Mouse (Mus musculus) right cerebral cortex, adult 2 months (tissue): Measurements from ENCODE around the gene Ccdc181.
"Not testable (repeated sequence)": the region's sequence is repeated elsewhere in the genome, so short reads cannot be mapped to it uniquely, and the experiment has no call there.

Source experiments
- DNase-seq, 2 experiments: peaks; one replicate each; pipeline ENCODE4 v3.0.0; 2021 to 2022; ENCODE audit warnings: low spot score in 2 of 2

Ccdc181 gene

DNA sequence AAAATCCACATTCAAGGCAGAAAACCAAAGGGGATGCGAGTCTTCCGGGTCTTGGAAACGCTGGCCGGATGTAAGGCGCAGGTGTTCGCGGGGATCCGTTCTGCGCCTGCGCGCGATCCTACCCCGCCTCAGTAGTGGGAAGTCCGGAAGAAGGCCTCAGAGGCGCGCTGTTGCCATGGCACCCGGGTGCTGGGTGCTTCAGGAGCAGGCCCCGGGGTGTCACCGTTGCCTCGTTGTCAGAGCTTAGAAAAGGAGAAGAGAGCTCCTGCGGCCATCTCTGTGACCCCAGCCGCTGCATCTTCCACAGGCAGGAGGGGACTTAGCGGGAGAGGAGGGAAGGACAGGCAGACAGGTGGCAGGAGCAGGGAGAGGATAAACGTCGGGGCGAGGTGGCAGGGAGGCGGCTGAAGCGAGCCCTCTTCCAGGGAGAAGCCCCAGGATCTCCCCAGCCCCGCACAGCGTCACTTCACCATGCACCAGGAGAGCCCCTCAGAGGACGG lies at the start of gene Ccdc181:
TSS of gene Ccdc181 (plus strand) at position 131 of the 500 bp plus-strand sequence.
- DNase-seq: peak; percentile 95 to 96

DNA sequence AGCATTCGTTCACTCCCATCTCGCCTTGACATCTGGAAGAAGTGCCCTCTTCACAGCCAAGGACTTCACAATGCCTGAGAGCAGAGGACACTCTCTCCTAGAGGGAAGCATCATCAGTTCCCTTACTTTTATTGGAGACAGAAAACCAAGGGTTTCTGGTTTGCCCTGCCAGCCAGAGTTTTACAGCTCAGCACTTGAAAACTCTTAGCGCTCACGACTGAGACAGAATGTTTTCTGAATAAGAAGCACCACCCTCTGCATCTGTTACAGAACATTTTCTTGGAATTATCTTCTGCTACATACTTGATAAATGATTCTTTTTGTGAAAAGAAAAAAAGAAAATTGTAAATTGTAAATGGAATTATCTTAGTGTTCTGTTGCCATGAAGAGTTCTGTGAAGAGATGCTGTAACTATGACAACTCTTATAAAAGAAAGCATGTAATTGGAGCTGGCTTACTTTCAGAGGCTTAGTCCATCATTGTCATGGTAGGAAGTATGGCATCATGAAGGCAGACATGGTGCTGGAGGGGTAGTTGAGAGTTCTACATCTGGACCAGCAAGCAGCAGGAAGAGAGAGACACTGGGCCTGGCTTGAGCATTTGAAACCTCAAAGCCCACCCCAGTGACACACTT lies 43.3 kb upstream of the Ccdc181 start:
- not testable (repeated sequence) for DNase-seq

DNA sequence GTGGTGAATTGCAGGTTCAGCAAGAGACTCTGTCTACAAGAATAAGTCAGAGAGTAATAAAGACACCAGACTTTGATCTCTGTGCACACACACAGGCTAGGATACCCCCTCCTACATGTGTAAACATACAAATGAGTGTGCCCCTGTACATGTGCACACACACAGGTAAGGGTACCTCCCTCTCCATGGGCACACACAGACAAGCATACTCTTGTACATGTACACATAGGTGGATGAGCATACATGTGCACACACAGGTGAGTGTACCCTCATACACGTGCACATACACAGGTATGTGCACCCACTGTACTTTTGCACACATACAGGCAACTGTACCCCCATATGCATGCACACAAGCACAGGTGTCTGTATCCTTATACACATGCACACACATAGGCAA lies 41.9 kb upstream of the Ccdc181 start:
- no peak for DNase-seq

DNA sequence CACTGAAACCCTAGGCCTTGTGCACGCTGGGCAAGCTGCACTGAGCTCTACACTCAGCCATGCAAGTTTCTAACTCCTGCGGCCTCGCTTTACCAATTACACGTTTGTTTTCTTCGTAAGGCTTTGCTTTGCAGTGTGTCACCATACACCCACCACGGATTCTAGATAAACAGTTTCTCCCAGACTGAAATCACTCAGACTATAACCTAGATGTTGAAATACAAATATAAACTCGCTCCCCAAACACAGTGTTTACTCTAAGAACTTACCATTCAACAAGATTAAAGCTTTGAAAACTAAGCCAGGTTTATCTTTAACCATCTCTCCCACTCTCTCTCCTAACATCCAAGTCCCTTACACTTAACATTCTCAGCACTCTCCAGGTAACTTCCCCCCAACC lies 40.3 kb upstream of the Ccdc181 start:
- DNase-seq: no peak

DNA sequence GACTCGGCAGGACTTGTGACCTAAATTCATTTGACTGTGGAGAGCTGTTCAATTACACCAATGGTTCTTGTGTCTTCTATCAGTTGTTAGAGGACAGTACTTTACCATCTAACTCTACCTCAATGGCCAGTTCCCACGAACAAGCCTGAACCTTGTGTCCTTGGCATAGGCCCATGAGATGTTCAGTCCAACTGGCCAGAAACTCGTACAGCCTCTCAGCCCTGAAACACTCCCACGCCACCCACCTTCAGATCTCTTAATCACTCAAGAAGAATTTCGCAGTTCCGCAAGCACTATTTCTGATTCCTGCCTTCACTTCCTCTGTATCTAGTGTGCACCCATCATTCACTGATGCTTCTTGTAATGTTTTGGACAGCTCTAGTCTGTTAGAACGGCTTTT lies 39.3 kb upstream of the Ccdc181 start:
- no peak for DNase-seq

DNA sequence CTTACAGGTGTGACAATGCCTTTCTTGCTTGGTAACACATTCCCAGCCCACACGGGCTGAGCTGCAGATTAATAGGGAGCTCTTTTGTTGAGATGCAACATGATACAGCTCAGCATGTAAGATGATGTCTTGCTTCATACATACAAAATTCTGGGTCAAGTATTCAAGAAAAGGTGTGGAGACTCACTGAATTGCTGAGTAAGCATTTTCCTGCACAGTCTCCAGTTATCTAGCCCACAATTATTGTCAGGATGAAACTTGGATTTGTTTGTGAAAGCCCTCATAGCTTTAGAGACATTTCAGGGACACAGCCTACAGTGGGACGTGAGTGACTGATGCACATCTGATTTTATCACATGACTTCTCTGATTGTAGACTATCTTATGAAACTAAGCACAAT lies 33.9 kb upstream of the Ccdc181 start:
- no peak for DNase-seq

DNA sequence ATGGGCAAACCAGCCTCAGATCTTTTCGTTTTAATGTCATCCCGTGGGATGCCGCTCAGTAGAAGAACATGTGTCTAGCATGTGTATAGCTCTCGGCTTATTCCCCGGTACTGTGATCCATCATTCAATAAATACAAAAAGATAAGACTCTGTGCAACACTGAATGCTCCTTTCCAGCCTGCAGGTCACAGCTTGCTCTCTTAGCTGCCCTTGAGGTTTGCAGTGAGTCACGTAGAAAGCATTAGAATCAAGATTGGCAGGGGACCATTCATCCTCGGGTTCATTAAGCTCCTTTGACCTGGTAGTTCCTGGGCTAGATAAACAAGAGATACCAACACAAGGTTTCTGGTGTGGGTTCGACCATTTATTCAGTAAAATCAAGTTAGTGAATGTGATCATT lies 32.6 kb upstream of the Ccdc181 start:
- DNase-seq: no peak

DNA sequence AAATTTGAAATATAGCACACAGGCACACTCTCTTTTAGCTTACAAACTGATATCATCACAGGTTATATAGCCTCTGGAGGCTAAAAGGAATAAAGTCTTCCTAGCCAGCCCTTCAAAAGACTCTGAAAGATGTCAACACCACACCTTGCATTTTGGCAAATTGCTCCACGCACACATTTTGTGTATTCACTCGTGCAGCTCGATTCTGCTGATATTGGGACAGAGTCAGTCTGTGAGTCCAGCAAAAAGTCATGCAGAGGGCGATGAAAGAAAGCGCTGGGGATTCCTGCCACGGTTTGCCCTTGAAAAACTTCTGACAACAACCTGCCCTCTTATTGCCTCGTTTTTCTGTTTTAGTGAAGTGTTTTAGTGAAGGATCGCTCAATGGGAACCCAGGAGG lies 27.9 kb upstream of the Ccdc181 start:
- no peak for DNase-seq

DNA sequence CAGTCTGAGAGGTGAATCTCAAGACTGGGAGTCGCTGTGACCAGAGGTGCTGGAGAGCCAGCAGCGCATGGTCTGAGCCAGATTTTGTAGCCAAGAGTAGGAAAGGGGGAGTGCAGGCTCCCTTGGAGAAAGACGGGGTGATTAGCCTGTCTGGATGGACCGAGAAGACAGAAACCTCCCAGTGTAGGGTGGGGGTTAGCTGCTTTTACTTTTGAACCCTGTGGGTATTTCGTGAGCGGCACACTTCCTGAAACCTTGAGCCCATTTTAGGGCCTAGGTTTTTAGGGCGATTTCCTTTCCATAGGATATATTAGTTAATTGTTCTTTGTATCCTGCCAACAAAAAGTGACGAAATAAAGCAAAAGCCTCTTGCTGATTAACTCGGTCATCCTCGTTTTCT lies 27.4 kb upstream of the Ccdc181 start:
- DNase-seq: no peak

DNA sequence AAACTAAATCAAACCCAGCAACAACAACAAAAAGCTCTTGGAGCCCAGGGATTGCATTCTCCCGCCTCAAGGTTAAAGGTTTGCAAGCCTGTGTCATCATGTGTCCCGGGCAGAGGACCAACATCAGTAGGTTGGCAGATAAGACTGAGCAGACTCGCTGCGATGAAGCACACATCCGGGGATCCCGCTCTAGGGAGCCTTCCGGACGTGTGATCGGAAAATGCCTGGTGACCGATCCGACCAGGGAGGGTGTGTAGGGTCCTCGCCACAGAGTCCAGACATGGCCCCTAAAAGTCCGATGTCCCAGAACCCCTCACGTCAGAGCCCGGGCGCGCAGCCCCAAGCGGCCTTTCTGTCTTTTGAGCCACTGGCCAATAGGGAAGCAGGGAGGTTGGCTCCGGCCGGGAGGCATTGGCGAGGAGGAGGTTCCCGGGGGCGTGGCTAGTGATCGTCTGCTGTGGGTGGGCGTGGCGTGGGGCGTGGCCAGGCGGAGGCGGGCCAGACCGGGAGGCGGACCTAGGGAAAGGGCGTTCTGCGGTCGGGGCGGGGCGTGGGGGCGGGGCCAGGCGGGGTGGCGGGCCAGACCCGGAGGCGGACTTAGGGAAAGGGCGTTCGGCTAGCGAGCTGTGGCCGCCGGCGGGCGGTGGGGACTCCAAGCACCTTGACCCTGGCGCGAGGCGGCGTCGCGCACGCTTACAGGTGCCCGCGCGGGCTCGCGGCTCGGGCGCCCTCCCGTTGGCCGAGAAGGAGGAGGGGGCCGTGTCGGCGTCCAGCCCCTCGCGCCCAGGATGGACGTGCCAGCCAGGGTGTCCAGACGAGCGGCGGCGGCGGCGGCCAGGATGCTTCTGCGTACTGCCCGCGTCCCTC lies 26.7 kb upstream of the Ccdc181 start, which contains the start of gene Slc19a2:
TSS of gene Slc19a2 (plus strand) at position 582 of the 867 bp plus-strand sequence.
- DNase-seq: peak; percentile 95 to 97

DNA sequence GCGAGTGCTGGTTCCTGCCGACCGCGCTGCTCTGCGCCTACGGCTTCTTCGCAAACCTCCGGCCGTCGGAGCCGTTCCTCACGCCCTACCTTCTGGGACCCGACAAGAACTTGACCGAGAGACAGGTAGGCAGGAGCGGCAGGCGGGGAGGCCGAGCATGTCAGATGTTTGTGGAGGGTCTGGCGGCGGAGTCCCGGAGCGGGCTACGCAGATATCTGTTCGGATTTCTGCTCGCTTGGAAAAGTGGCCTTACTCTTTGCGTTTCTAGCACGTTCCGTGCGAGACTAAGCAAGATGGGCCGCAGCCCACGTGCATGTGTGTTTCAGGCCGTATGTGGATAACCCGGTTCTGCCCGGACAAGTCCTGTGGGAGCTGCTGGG lies 26.1 kb upstream of the Ccdc181 start:
- no peak for DNase-seq

DNA sequence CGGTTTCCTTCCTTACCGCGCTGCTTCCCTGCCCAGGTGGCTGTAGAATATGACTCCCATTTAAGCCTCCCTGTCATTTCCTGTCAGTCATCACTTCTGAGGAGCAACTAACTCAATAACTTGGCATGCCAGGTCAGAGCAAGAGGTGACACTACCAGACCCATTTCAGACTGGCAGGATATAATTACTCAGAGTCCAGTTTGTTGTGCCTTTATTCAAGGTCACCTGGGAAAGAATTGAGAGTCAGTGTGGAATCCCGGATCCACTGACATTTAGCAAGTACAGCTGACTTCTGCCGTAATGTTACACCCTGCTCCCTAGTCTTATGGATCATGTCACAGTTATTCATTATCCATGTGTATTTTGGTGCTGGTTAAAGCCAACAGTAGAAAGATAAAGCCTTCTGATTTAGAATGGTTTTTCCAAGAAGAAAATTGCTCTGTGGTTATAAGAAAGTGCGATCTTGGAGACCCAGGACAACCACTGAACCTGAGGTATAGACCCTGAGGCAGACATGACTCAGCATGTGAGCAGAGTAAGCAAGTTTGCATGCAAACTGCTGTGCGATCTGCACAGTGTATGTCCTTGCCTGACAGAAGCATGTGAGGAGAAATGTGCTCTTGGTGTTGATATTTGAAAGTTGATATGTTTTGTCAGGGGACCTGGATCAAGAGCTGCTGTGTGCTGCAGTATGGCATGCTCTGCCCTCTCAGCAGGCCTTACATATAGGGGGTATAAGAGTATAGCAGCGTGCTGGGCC lies 24.8 kb upstream of the Ccdc181 start:
- DNase-seq: peak in 1 of 2 experiments; percentile 31

DNA sequence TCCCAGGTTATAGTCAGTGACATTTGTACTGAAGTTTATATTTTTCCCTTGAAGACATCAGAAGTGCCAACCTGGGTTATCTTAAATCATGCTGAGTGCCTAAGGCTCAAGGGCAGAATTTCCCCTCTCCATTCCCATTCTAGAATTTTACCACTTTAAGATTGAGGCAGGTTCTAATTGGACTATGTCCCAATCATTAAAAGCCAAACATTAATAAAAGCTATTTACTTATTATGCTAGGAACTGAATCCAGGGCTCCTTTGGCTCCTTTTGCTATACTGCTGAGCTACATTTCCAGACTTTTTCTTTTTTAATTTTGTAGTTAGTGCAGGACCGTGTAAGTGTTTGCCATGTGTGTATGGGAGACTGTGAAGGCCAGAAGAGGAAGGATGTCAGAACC lies 23.9 kb upstream of the Ccdc181 start:
- no peak for DNase-seq

DNA sequence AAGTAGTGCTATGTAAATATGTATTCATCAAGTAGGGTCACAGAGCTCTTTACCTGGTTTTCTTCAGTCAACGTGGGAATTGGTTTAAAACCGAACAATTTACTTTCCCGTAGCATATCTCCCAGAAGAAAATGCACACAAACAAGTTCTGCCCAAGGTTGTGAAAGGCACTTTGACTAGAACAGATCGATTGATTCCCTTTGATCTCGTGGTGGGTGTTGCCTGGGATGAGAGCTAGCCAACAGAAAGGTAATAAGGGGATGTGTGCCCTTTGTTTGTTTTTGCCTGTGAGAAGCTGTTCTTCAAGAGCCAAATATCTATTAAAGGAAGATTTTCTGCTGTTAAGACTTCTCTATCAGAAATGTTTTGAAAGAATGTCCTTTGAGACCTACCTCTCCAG lies 22.8 kb upstream of the Ccdc181 start:
- DNase-seq: no peak

DNA sequence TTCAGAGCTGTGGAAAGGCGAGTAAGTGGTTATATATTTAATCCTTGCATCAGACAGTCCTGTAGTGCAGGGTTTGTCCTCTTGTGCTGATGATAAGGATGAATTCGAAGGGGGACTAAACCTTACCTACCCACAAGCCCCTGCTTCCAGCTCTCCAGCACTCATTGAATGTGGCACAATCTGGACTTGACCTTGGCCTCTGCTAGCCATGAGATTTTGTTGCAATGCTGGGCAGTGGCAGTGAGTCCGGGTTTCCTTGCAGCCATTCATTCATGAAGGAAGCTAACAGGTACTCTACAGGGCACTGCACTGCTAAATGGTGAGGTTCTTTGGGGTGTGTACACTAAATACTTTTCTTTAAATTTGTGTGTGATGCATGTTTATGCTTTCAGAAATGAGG lies 20.5 kb upstream of the Ccdc181 start:
- DNase-seq: no peak

DNA sequence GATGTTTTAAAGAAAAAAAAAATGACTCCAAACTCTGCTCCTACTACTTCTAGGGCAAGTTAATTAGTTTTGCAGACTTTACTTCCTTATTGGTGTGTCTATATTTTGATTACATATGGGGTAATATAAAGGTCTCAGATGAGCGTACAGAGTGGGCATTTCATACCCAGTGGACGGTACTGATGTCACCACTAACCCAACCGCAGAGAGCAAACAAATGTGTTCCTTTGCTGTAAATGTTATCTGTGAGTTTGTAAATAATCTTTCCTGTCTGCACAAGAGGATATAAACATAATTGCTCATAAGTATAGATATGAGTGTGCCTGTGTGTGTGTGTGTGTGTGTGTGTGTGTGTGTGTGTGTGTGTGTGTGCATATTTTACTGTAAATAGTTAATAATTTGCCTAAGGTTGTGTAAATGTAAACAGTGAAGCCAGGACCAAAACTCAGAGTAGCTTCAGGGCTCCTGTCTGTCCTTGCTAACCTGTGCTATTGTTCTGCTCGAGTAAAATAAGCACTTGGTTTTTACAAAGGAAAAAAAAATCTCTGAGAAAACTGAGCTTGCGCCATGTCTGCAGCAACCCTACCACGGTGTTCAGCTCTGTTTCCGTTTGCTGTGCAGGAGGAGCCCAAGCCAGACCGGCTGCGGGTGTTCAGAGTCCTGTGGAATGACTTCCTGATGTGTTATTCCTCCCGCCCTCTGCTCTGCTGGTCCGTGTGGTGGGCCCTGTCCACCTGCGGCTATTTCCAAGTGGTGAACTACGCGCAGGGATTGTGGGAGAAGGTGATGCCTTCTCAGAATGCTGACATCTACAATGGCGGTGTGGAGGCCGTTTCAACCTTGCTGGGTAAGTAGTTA lies 15.0 kb upstream of the Ccdc181 start:
- no peak for DNase-seq

DNA sequence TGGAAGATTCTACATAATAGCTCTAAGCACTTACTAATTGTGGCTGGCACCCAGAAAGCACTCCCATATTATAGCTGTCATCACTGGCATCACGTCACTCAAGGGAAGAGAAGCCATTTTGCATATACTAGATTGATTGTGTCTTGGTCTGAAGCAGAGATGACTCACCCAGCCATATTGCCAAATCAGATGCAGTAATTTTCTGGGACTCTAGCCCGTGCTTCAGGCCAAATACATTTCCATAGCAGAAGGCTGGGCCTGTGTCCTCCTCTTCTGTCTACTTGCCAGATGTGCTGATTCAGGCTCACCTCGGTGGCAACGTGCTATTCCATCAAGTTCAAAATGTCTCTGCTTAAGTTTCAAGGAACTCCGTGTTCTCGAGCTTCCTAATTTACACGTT lies 13.8 kb upstream of the Ccdc181 start:
- DNase-seq: peak in 1 of 2 experiments; percentile 21

DNA sequence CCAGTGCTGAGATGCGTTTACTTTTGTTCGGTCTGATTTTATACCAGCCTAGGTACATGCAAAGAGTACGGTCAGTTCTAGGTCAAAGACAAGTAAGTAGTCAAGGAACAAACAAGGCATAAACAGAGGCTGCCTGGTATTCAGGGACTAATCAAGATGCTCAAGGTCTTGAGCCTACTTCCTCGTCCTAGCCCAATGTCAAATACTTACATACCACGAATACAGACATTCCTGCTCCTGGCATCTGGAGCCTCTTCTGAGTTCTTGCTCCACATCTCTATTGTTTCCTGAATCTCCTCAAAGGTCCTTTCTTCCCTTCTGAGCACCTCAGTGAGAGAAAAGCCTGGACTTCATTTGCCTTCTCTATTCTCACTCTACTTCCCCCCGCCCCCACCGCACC lies 4.4 kb upstream of the Ccdc181 start:
- DNase-seq: no peak

DNA sequence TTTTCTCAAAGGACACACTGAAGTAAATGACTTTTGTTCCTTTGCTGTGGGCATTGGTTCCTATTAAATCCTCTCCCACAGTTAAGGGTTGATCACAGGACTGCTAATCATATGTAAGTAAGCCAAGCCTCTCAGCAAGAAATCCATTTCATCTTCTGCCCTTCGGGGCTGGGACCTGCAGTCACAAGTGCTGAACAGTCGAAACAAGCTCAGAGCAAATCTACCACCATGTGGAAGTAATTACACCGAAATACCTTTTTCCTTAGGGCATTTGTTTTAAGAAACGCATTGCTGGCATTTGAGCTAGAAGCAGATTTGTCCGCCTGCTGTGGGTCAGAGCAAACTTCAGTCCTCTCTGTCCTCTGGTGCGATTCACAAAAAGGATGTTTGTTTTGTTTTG lies 1.7 kb upstream of the Ccdc181 start:
- DNase-seq: no peak

DNA sequence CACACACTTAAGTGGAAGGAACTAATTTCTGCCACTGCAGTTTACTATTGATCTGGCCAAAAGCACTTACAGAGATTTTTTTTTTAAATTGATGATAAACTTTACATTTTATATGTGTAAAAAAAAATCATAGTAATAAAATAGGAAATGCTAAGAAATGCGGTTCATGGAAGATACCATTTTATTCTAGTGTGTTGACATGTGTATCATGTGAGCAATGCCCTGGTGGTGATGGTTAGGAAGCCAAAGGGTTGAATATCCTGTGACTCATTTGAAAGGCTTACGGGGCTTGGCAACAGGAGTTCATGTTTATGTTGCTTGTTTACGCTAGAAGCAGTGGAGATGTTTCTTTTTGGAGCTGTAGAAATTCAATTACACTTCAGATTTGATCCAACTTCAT lies 1.2 kb downstream of the Ccdc181 start:
- DNase-seq: no peak

DNA sequence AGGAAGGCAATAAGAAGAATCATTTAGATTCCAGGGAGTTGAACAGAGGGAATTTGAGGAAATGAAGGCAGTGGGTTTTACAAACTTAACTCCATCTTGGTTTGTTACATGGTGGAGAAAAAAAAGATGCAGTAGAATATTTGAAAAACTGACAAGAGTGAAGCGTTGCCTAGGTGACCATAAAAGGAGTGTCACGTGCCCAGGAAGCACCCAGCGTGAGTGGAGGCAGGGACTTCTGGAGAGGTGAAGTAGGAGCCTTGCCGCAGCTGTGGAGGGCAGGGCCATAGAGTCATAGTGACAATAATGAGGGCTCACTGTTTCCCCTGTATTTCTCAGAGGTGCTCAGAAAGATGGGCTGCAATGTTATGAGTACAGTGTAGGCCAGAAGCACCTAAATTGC lies 3.9 kb downstream of the Ccdc181 start:
- no peak for DNase-seq
